Mouse (Mus musculus) midbrain, postnatal 0 days (tissue): Measurements from ENCODE around the gene Nfya. TPM values are rescaled to one million over a fixed set of nuclear protein-coding genes. Genes with fewer than 3 reads are reported as not detected.

ENCODE experiments used
- ATAC-seq: fragments of 200-750 bp; cut with Nextera tagmentation; 2 replicates; pipeline ENCODE4 v1.8.0; 2017; ENCODE audit warnings: moderate number of reproducible peaks, mild to moderate bottlenecking, moderate TSS enrichment, moderate library complexity; ENCODE audit not compliant: low FRiP score
- DNase-seq: peaks from one replicate; pipeline ENCODE4 v3.0.0-alpha.2; 2015; ENCODE audit warnings: low spot score
- H3K27ac ChIP-seq: fragments of 300-500 bp; sonication (generic); 2 replicates; pipeline ENCODE4 v1.5.1; 2014; ENCODE audit warnings: low read depth, mild to moderate bottlenecking, low read length, mixed read lengths
- H3K27me3 ChIP-seq: fragments of 300-500 bp; sonication (generic); 2 replicates; pipeline ENCODE4 v1.6.1; 2014; ENCODE audit warnings: low read length, control low read depth, mixed read lengths; ENCODE audit not compliant: insufficient read depth
- H3K36me3 ChIP-seq: fragments of 300-500 bp; sonication (generic); 2 replicates; pipeline ENCODE4 v1.6.1; 2014; ENCODE audit warnings: low read length, control low read depth, mixed read lengths; ENCODE audit not compliant: insufficient read depth
- H3K4me1 ChIP-seq: fragments of 300-500 bp; sonication (generic); 2 replicates; pipeline ENCODE4 v1.6.1; 2014; ENCODE audit warnings: mild to moderate bottlenecking, control low read depth, antibody characterized with exemption, low read length, mixed read lengths; ENCODE audit not compliant: insufficient read depth
- H3K4me2 ChIP-seq: fragments of 300-500 bp; sonication (generic); 2 replicates; pipeline ENCODE4 v1.6.1; 2014; ENCODE audit warnings: low read depth, mild to moderate bottlenecking, low read length, mixed read lengths; ENCODE audit not compliant: poor library complexity, severe bottlenecking
- H3K4me3 ChIP-seq: fragments of 300-500 bp; sonication (generic); 2 replicates; pipeline ENCODE4 v1.5.1; 2014; ENCODE audit warnings: low read depth, mild to moderate bottlenecking, low read length, moderate library complexity
- H3K9ac ChIP-seq: fragments of 300-500 bp; sonication (generic); replicated peaks from 2 replicates; pipeline ENCODE4 v1.6.1; 2014; ENCODE audit warnings: mild to moderate bottlenecking, low read length, moderate library complexity, mixed read lengths; ENCODE audit not compliant: poor library complexity, severe bottlenecking
- H3K9me3 ChIP-seq: fragments of 300-500 bp; sonication (generic); 2 replicates; pipeline ENCODE4 v1.6.1; 2016; ENCODE audit warnings: low read length, control low read depth
- CTCF ChIP-seq: IDR thresholded peaks from 2 replicates; pipeline ENCODE4 v1.5.1; 2016; ENCODE audit warnings: antibody characterized with exemption, mild to moderate bottlenecking
- WGBS: fragments of 180-500 bp; shearing (Covaris S2); extraction: QIAGEN DNeasy Blood & Tissue Kit; methylation state at CpG from one replicate; pipeline ENCODE4 v1.1.7; 2014; 5-methylcytosine and 5-hydroxymethylcytosine counted together
- polyA plus RNA-seq: library from polyadenylated mRNA; unstranded; fragments of >200 nt; fragmentation: Nextera tagmentation; extraction: Ambion mirVana; gene quantifications from 2 replicates; pipeline ENCODE4 v1.2.1, GENCODE M21; 2015
- total RNA-seq: library from RNA; depleted of rRNA; stranded (reverse); fragments of >200 nt; gene quantifications from 2 replicates; pipeline ENCODE4 v1.2.3, GENCODE M21; 2014

Nfya gene
- total and polyA plus RNA-seq, 2 experiments from 2014 or later = 4.1 to 30.9 TPM

DNA sequence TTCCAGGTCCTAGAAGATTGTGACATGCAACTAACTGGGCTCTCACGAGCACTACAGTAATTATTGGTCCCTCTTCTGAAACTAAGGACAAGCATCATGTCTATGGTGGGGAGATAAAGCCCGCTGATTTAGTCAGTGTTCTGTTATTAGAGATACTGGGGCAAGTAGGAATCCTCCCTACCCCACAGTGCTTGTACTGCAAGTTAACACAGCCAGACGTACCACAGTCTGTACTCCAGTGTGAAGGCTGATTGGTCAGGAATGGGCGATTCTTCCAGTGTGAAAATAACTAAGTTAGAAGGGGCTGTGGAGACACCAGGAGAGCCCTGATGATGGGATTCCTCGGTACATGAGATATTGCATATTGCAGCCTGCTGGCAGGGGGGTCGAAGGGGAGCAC, 7.8 kb upstream of the Nfya start:
- no peak for ATAC-seq
- H3K9ac ChIP-seq = no peak overlapping the region
- 93% methylated on average over 6 of the region's 6 CpGs for WGBS
- no peak overlapping the region for H3K4me2 ChIP-seq
- no peaks in the 10 kb centered on the region for H3K9me3 ChIP-seq
- no peaks in the 10 kb centered on the region for H3K27me3 ChIP-seq
- H3K36me3 ChIP-seq = 0 out of 2 replicates have a peak, but pooled peaks cover 4% of the 10 kb centered on the region
- DNase-seq = no peak
- no peak overlapping the region for H3K27ac ChIP-seq
- H3K4me3 ChIP-seq = no peak overlapping the region
- H3K4me1 ChIP-seq = no peaks in the 10 kb centered on the region
- no peak for TF ChIP-seq CTCF

DNA sequence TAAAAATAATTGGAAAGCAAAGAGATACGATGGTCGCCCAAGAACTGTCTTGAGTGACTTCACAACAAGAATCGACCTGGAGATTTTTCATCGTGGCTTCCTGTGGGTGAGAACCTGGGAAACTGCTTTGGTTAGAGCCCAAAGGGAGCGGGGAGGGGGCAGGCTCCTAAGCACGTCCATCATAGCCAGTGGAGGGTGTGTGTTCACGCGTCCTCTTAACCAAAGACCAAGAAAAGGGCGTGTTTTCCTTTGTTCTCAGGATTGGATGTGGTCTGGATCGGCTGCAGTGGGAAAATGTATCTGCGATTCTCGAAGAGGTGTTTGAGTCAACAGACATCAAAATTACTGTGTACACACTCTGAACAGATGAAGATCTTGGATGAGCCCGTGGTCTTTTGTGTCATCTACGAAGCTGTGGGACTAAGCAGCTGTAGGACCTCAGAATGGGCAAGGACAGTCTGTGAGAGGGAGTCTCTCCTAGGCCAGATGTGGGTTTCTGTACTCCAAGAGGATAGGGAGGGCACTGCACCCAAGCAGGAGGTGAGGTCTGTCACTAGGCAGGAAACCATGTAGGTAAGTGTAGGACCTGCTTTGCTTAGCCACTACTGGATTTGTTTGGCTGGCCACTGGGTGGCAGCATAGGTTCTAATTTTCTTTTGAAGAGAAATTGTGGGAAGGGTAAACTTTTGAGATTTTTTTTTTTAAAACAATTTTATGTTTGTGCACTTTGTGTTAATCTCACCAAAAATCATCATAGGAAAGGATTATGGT, 6.9 kb upstream of the Nfya start:
- no peak overlapping the region for H3K27ac ChIP-seq
- no peak overlapping the region for H3K4me3 ChIP-seq
- no peaks in the 10 kb centered on the region for H3K27me3 ChIP-seq
- no peak overlapping the region for H3K9ac ChIP-seq
- 0 out of 2 replicates have a peak, but pooled peaks cover 4% of the 10 kb centered on the region for H3K36me3 ChIP-seq
- no peak overlapping the region for H3K4me2 ChIP-seq
- TF ChIP-seq CTCF = peak; percentile 86
- DNase-seq (peak; percentile 83), ATAC-seq (peak; percentile 89)
- no peaks in the 10 kb centered on the region for H3K4me1 ChIP-seq
- no peaks in the 10 kb centered on the region for H3K9me3 ChIP-seq
- 91% methylated on average over 14 of the region's 14 CpGs for WGBS

- no peak overlapping the region for H3K9ac ChIP-seq
- no peak overlapping the region for H3K4me3 ChIP-seq
- ATAC-seq = no peak
- no peaks in the 10 kb centered on the region for H3K4me1 ChIP-seq
- no peak overlapping the region for H3K4me2 ChIP-seq
- 84% methylated on average over 7 of the region's 7 CpGs for WGBS
- no peak overlapping the region for H3K27ac ChIP-seq
- H3K36me3 ChIP-seq = 0 out of 2 replicates have a peak, but pooled peaks cover 4% of the 10 kb centered on the region
- no peak for TF ChIP-seq CTCF
- H3K9me3 ChIP-seq = no peaks in the 10 kb centered on the region
- H3K27me3 ChIP-seq = no peaks in the 10 kb centered on the region
- DNase-seq = peak; percentile 28
These were observed 6.3 kb upstream of the Nfya start for GRCm38 (mm10) chr17:48416011-48416410.

DNA sequence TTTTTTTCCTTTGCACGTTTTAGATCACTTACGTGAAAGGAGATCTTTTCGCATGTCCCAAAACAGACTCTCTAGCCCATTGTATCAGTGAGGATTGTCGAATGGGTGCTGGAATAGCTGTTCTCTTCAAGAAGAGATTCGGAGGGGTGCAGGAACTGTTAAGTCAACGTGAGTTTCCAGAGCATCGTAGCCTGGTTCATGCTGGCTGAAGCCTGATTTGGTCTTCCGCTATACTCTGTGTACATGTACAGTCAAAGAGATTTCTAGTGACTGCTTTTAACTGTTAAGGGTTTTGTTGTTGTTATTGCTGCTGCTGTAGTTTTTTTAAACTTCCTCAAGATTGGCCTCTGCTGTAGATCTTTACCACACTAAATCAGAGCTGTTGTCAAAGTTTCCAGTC, 1.5 kb upstream of the Nfya start:
- H3K4me3 ChIP-seq = peak overlapping the region; percentile 46
- no peak for TF ChIP-seq CTCF
- H3K27ac ChIP-seq = peak overlapping the region; percentile 87; the same call in 1 of the 2 replicates
- no peak for DNase-seq
- ATAC-seq = no peak
- H3K9me3 ChIP-seq = no peaks in the 10 kb centered on the region
- 39% methylated on average over 8 of the region's 8 CpGs for WGBS
- H3K4me1 ChIP-seq = no peaks in the 10 kb centered on the region
- H3K4me2 ChIP-seq = peak overlapping the region; percentile 76
- peak overlapping the region; percentile 55 for H3K9ac ChIP-seq
- H3K36me3 ChIP-seq = 0 out of 2 replicates have a peak, but pooled peaks cover 4% of the 10 kb centered on the region
- no peaks in the 10 kb centered on the region for H3K27me3 ChIP-seq

- peak; percentile 4 for ATAC-seq
- Histone ChIP-seq H3K27ac (peak overlapping the region; percentile 87), H3K9me3 (no peaks in the 10 kb centered on the region), H3K27me3 (no peaks in the 10 kb centered on the region), H3K4me1 (no peaks in the 10 kb centered on the region), H3K9ac (peak overlapping the region; percentile 55), H3K4me3 (peak overlapping the region; percentile 46), H3K36me3 (0 out of 2 replicates have a peak, but pooled peaks cover 1% of the 10 kb centered on the region), H3K4me2 (peak overlapping the region; percentile 76)
- peak; percentile 51 for DNase-seq
- no peak for TF ChIP-seq CTCF
- WGBS = 1% methylated on average over 13 of the region's 13 CpGs
These were observed 636 bp upstream of the Nfya start for GRCm38 (mm10) chr17:48410299-48410785.

DNA sequence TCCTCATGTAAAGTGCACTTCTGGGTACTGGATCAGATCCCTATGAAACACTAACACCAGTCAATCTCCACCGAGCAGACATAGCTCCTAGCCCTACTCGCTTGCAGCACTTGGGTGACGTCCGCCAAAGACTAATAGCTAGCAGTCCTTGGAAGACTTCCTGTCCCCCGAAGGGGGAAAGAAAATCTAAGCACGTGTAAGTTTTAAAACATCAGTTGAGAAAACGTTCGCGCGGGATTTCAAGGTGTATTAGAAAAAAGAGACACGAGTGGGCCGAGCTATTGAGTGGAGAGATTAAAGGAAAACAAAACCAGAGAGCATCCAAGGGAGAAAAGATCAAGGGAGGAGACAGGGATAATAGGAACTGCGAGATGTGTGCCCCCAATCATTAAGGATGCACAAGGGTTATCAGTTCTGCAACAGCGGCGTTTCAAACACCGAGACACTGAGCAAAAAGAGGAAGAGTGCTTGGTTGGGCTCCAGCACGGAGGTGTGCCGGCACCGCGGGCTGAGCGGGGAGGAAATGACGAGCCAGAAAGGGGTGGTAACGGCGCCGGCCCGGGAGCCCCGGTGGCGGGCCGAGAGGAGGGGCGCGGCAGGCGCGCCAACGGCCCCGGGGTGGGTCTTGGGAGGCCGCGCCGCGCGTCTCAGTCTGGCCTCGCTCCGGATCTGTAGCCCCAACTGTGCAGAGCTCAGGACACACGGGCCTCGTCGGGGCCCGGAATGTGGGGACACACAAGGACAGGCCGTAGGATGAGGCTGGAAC, 997 bp downstream of the Nfya start:
- Histone ChIP-seq H3K4me2 (peak overlapping the region; percentile 78), H3K9me3 (no peaks in the 10 kb centered on the region), H3K4me1 (no peaks in the 10 kb centered on the region), H3K36me3 (no peaks in the 10 kb centered on the region), H3K9ac (peak overlapping the region; percentile 96), H3K4me3 (peak overlapping the region; percentile 83), H3K27ac (peak overlapping the region; percentile 99), H3K27me3 (no peaks in the 10 kb centered on the region)
- peak; percentile 72 for DNase-seq
- ATAC-seq = peak; percentile 17
- no peak for TF ChIP-seq CTCF
- 2% methylated on average over 29 of the region's 47 CpGs for WGBS
